Mouse (Mus musculus) common myeloid progenitor, adult 5-6 weeks (primary cell): Measurements from ENCODE around the gene Prr36. TPM values are rescaled to one million over a fixed set of nuclear protein-coding genes. Genes with fewer than 3 reads are reported as not detected.

ENCODE experiments used
- ATAC-seq: replicated peaks from 2 replicates; pipeline ENCODE4 v1.8.0; 2016; ENCODE audit warnings: low read depth, mild to moderate bottlenecking, moderate TSS enrichment, inconsistent platforms; ENCODE audit not compliant: poor library complexity, severe bottlenecking
- total RNA-seq: library from RNA; stranded (forward); fragments of 200-1000, 187-1606 nt; gene quantifications from 2 replicates; pipeline ENCODE4 v1.2.3, GENCODE M21; 2017

The Prr36 gene
- total RNA-seq, 1 experiment from 2014 or later: 0.18 TPM

- no peak for ATAC-seq
These were observed 10.9 kb downstream of the Prr36 start for GRCm38 (mm10) chr8:4206182-4207015.

- ATAC-seq: no peak
These were observed 11.8 kb downstream of the Prr36 start for GRCm38 (mm10) chr8:4205246-4206123.

- peak; percentile 86 for ATAC-seq
These were observed 15.9 kb downstream of the Prr36 start for GRCm38 (mm10) chr8:4201321-4201720.

DNA sequence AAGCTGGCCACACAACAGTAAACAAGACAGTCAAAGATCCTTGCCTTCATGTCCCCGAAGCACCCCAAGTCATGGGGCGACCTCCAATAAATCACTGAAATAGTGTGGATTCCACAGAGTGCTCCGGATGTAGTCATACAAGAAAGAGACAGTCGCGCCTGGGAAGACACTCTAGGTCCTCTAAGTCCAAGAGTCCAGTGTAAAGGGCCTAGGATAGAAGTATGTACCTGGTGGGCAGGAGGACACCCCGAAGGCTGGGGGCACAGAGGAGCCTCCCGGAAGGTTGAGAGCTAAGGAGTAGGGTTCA is 23.7 kb downstream of the Prr36 start:
- no peak for ATAC-seq

GRCm38 (mm10) chr8:4192807-4193587 is 24.3 kb downstream of the Prr36 start:
- peak; percentile 96 for ATAC-seq

DNA sequence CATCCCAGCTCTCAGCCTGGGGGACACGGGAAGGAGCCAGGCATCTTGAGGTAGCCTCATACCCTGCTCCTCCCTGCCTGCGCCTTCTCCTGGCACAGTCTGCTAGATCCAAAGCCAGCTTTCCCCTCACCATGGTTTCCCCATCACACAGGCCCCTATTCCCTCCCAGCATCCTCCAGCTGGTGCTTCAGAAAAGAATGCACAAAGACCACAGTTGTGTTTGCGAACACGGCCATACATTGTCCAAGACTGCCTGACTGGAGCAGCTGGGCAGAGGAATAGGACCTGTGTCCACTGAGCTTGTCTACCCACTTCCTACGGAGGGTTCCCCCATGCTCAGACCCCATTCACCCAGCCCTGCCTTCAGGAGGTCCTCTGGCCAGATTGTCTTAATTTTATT is 25.0 kb downstream of the Prr36 start:
- no peak for ATAC-seq

- ATAC-seq: no peak; the same call in 1 of the 2 replicates
These were observed 28.1 kb downstream of the Prr36 start for GRCm38 (mm10) chr8:4189031-4189722.

DNA sequence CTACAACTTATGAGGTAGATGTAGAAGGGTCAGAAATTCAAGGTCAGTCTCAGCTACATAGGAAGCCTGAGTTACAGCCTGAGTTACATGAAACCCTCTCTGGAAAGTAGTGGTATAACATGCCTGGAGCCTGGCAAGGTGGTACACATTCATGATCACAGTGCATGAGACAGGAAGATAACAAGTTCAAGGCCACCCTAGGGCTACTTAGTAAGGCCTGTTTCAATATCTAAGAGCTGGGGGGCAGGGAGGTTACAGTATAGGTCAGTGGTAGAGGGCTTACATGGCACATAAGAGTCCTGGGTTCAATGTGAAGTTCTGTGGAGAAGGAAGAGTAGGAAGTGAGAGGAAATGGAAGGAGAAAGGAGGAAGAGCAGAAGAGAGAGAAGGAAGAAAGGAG is 28.7 kb downstream of the Prr36 start:
- ATAC-seq: no peak

- no peak for ATAC-seq
These were observed 31.1 kb downstream of the Prr36 start for GRCm38 (mm10) chr8:4186151-4186550.

- ATAC-seq: no peak
These were observed 33.9 kb downstream of the Prr36 start for GRCm38 (mm10) chr8:4183409-4183808.

GRCm38 (mm10) chr8:4174018-4174417 is 43.2 kb downstream of the Prr36 start:
- ATAC-seq: no peak

DNA sequence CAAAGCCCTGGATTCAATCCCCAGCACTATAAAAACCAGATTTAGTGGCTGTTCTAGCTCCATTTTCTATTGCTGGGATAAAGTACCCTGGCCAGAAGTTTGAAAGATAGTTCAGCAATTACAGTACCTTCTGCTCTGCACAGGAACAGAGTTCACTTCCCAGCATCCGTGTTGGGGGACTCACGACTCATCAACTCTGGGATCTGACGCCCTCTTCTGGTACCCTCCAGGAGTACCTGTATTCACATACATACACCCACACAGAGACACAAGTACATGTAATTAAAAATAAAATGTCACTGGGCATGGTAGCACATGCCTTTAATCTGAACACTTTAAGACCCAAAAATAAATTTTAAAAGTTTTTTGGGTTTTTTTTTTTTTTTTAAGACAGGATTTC is 44.8 kb downstream of the Prr36 start:
- ATAC-seq: no peak

DNA sequence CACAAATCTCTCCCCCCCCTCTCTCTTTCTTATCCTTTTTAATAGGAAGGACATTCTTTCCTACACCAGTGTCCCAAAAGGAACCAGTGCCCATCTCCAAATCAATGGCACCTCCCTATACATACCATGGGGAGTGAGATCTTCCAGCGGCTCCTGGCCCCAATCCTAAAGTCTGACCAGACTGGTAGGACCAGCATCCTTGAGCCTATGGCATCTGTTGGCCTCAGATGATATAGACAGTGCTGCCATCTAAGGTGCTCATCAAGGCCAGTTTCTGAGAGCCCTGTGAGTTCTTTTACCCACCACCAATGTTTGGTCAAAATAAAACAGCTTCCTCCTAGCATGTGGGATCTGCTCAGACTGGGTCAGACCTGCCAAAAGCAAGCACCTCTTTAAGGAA is 49.3 kb downstream of the Prr36 start:
- ATAC-seq: no peak

- no peak for ATAC-seq
These were observed 50.3 kb downstream of the Prr36 start for GRCm38 (mm10) chr8:4166881-4167525.

DNA sequence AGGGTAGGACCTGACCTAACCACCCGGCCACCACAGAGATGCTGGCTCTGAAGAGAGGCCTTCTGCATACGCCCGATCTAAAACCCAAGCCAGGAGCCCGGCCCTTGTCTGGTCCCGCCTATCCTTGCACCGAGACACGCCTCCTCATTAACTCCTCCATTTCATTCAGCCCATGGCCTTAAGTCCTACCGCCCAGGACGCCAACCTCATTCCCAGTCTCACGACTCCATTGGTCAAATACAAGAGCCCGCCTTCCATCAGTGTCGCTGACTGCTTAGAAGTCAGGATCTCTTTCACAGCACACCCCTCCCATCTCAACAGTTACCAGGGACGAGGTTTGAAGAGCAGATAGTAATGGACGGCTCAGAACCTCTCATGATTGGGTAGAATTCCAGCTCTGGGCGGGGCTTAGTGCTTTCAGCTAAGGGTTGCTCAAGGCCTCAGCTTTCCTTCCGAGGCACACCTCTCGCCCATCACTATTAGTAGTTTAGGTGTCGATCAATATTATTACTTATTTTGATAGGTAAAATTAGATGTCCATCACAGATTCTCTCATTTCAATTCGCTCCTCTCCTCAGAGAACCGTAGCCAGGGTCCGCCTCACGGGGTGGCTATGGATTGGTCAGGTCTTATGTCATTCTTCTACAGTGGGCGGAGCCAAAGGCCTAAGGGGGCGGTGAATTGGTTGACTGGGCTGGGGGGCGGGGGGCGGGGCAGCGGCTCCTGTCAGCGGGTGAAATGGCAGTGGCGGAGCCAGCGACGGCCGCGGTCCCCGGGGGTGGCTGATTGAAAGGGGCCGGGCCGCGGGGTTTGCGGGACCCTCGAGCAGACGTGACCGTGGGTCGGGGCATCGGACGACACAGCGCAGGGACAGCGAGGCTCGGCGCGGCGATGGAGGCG is 51.2 kb downstream of the Prr36 start, which contains the start of gene Evi5l:
Evi5l (plus strand) TSS at position 716 of the 900 bp plus-strand sequence.
- peak; percentile 89 for ATAC-seq

- no peak for ATAC-seq
These were observed 51.9 kb downstream of the Prr36 start for GRCm38 (mm10) chr8:4165176-4165851.

- no peak for ATAC-seq
These were observed 54.5 kb downstream of the Prr36 start for GRCm38 (mm10) chr8:4162786-4163185.
